Comparison of ENCODE assay signal across 8 mouse cellular contexts in the genomic region with DNA sequence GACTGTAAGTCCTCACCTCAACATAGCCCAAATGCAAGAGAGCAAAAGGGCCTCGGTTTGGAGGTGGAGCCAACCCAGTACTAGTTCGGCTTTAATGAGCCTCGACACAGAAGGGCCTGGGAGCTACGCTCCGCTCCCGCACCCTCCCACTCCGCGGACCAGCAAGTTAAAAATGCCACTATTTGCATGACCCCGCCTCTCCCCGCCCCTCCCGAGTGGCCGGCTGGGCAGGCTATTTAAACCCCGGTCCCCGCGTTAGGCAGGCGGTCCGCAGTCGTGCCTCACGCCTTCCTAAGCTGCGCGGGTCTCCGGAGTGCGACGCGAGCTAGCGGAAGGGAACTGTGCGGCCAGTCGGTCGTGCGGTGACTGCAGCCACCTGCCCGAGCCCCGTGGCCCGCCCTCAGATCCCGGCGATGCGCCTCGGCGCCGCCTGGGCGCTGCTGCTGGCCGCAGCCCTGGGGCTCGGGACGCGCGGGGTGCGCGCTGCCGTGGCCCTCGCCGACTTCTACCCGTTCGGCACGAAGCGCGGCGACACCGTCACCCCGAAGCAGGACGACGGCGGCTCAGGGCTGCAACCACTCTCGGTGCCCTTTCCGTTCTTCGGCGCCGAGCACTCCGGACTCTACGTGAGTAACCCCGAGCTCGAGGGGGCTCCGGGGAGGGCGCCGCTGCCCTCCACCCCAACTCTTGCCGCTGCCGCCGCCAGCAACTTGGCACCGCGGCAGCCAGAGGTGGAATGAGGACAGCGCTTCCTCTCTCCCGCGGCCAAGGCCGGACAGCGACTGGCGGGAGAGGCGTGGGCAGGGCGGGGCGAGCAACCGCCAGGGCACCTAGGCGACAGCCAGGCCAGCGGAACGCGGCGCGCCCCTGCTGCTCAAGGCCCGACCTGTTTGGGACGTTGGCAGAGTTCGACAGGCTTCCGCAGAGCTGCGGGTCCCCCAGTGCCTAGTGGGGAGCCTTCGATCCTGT. TPM values are rescaled to one million over a fixed set of nuclear protein-coding genes. Genes with fewer than 3 reads are reported as not detected.
A peak's percentile ranks its signal among the peaks of the same experiment; 100 is the strongest.
DNase-seq lines count a peak whose midpoint lies in the region; ATAC-seq and TF ChIP-seq lines count a peak whose summit lies in the region.

A gene (plus strand): TSS at position 266 of the 969 bp plus-strand sequence.

- no peak for TF ChIP-seq CTCF in heart, adult 2 months (IDR thresholded peaks at IDR 0.05)
- TF ChIP-seq CTCF in kidney, adult 2 months (conservative IDR thresholded peaks at IDR 0.05; ENCODE audit: insufficient read depth, insufficient read length, low read depth, low read length): no peak

- peak; percentile 86 for DNase-seq in brain, adult 2 months (ENCODE audit: low read depth, low spot score)
- DNase-seq in heart, adult 2 months: peak; percentile 93
- peak; percentile 97 for DNase-seq in kidney, adult 2 months
- peak; percentile 91 for DNase-seq in limb, embryonic 10.5 days (ENCODE audit: low spot score)
- peak; percentile 88 for DNase-seq in skeletal muscle tissue, adult 2 months (ENCODE audit: low read depth, low spot score)

- H3K4me3 ChIP-seq in embryonic facial prominence, embryonic 13.5 days: peak within 1 kb of the TSS; percentile 55
- H3K4me3 ChIP-seq in heart, adult 2 months: peak within 1 kb of the TSS; percentile 72
- peak within 1 kb of the TSS; percentile 52 for H3K4me3 ChIP-seq in kidney, adult 2 months (ENCODE audit: insufficient read depth, low read depth, low read length)
- H3K4me3 ChIP-seq in limb, embryonic 10.5 days: peak within 1 kb of the TSS; percentile 64
- H3K4me3 ChIP-seq in midbrain, embryonic 12.5 days: peak within 1 kb of the TSS; percentile 49

- H3K9ac ChIP-seq in embryonic facial prominence, embryonic 13.5 days: peak within 1 kb of the TSS; percentile 73
- H3K9ac ChIP-seq in heart, adult 2 months (ENCODE audit: low read depth, low read length): peak within 1 kb of the TSS; percentile 72
- H3K9ac ChIP-seq in midbrain, embryonic 12.5 days (replicated peaks): peak within 1 kb of the TSS; percentile 48

- H3K4me1 ChIP-seq in embryonic facial prominence, embryonic 13.5 days: peaks cover 56% of the 10 kb centered on the region
- peaks cover 3% of the 10 kb centered on the region for H3K4me1 ChIP-seq in heart, adult 2 months (ENCODE audit: control insufficient read depth, insufficient read depth, low read length)
- H3K4me1 ChIP-seq in kidney, adult 2 months (ENCODE audit: control insufficient read depth, insufficient read depth, low read length): no peaks in the 10 kb centered on the region; the same call in 1 of the 2 replicates
- peaks cover 67% of the 10 kb centered on the region for H3K4me1 ChIP-seq in limb, embryonic 10.5 days
- H3K4me1 ChIP-seq in midbrain, embryonic 12.5 days: peaks cover 14% of the 10 kb centered on the region

- peaks cover 34% of the 10 kb centered on the region for H3K27me3 ChIP-seq in embryonic facial prominence, embryonic 13.5 days
- no peaks in the 10 kb centered on the region for H3K27me3 ChIP-seq in heart, adult 2 months (ENCODE audit: control insufficient read depth, insufficient read depth, low read length)
- no peaks in the 10 kb centered on the region for H3K27me3 ChIP-seq in kidney, adult 2 months (replicated peaks; ENCODE audit: control insufficient read depth, insufficient read depth, low read length)
- peaks cover 23% of the 10 kb centered on the region for H3K27me3 ChIP-seq in limb, embryonic 10.5 days (ENCODE audit: low read depth, poor library complexity, severe bottlenecking)
- H3K27me3 ChIP-seq in midbrain, embryonic 12.5 days: peaks cover 58% of the 10 kb centered on the region

- ATAC-seq in embryonic facial prominence, embryonic 13.5 days (ENCODE audit: insufficient number of reproducible peaks, insufficient read depth, low FRiP score, low TSS enrichment, low read depth): peak; percentile 85
- ATAC-seq in midbrain, embryonic 12.5 days (ENCODE audit: low FRiP score, low read depth): peak; percentile 89
- ATAC-seq in activated CD4-positive, CD25-positive, alpha-beta regulatory T cell, adult 4 months: no peak

- H3K79me2 ChIP-seq in heart, adult 2 months (replicated peaks; ENCODE audit: control insufficient read depth, insufficient read depth, low read length): no peaks in the 10 kb centered on the region

- intact Hi-C loops in heart, adult 2 months (cut with DNase I): loop anchor here (1.0 to 10.0 kb wide), 4 partner anchors 25 to 109 kb away; a partner anchor contains a TSS

- no peaks in the 10 kb centered on the region for H3K9me3 ChIP-seq in embryonic facial prominence, embryonic 13.5 days
- H3K9me3 ChIP-seq in limb, embryonic 10.5 days (replicated peaks): no peaks in the 10 kb centered on the region
- no peaks in the 10 kb centered on the region for H3K9me3 ChIP-seq in midbrain, embryonic 12.5 days

- WGBS in embryonic facial prominence, embryonic 13.5 days: under 1% methylated on average over 100 of the region's 100 CpGs
- under 1% methylated on average over 100 of the region's 100 CpGs for WGBS in heart, adult 2 months
- WGBS in kidney, adult 2 months: 1% methylated on average over 100 of the region's 100 CpGs
- WGBS in limb, embryonic 10.5 days: under 1% methylated on average over 97 of the region's 100 CpGs
- under 1% methylated on average over 100 of the region's 100 CpGs for WGBS in midbrain, embryonic 12.5 days

- TF ChIP-seq EP300 in heart, adult 2 months (IDR thresholded peaks at IDR 0.05; ENCODE audit: insufficient read depth, low read depth, low read length): peak; percentile 14; the same call in 1 of the 2 replicates

- H3K27ac ChIP-seq in embryonic facial prominence, embryonic 13.5 days: no peak within 1 kb of the TSS; the same call in 1 of the 2 replicates
- H3K27ac ChIP-seq in heart, adult 2 months: peak within 1 kb of the TSS; percentile 70
- peak within 1 kb of the TSS; percentile 26 for H3K27ac ChIP-seq in kidney, adult 2 months (ENCODE audit: insufficient read depth, low read depth, low read length)
- peak within 1 kb of the TSS; percentile 84 for H3K27ac ChIP-seq in limb, embryonic 10.5 days
- no peak within 1 kb of the TSS for H3K27ac ChIP-seq in midbrain, embryonic 12.5 days (replicated peaks)

- H3K4me2 ChIP-seq in embryonic facial prominence, embryonic 13.5 days: peak within 1 kb of the TSS; percentile 98
- H3K4me2 ChIP-seq in midbrain, embryonic 12.5 days (replicated peaks): peak within 1 kb of the TSS; percentile 95

- peak; percentile 91 for TF ChIP-seq POLR2A in heart, adult 2 months (IDR thresholded peaks at IDR 0.05; ENCODE audit: insufficient read depth, low read depth, low read length)
- TF ChIP-seq POLR2A in kidney, adult 2 months (IDR thresholded peaks at IDR 0.05; ENCODE audit: low read depth, low read length): peak; percentile 95

- no peaks in the 10 kb centered on the region for H3K36me3 ChIP-seq in embryonic facial prominence, embryonic 13.5 days
- H3K36me3 ChIP-seq in heart, adult 2 months (ENCODE audit: control insufficient read depth, insufficient read depth, low read length): no peaks in the 10 kb centered on the region
- no peaks in the 10 kb centered on the region for H3K36me3 ChIP-seq in kidney, adult 2 months (ENCODE audit: control insufficient read depth, insufficient read depth, low read length)
- peaks cover 9% of the 10 kb centered on the region for H3K36me3 ChIP-seq in limb, embryonic 10.5 days
- H3K36me3 ChIP-seq in midbrain, embryonic 12.5 days: no peaks in the 10 kb centered on the region

RNA-seq across cellular contexts. Expression of the gene that starts here (rescaled TPM):
- polyA plus RNA-seq in embryonic facial prominence, embryonic 13.5 days (2015; fragmentation: Nextera tagmentation; extraction: Ambion mirVana): 13.8 and 23.0 TPM in 2 replicates
- total RNA-seq in heart, adult 2 months (2021): 1 to 10 TPM; 7.2 to 7.6 TPM
- polyA plus RNA-seq in heart, adult 2 months (2012; rRNA removed): 8.9 and 14.3 TPM in 2 replicates
- 8.8 and 10.0 TPM in 2 replicates for polyA plus RNA-seq in kidney, adult 2 months (2012; rRNA removed)
- 12.0 and 27.8 TPM in 2 replicates for polyA plus RNA-seq in limb, embryonic 10.5 days (2016; fragmentation: Nextera tagmentation; extraction: Ambion mirVana)
- 13.1 and 15.3 TPM in 2 replicates for polyA plus RNA-seq in midbrain, embryonic 12.5 days (2016; fragmentation: Nextera tagmentation; extraction: Ambion mirVana)
- under 1 TPM; 0.06 to 0.16 TPM for polyA plus RNA-seq in activated CD4-positive, CD25-positive, alpha-beta regulatory T cell, adult 4 months (2017; shearing (Covaris generic))

Comparison
In these comparisons a context has a peak if more than half of its experiments do, and no peak if none do; other contexts are left out.
1. H3K27ac ChIP-seq: peak in heart, adult 2 months (single experiment), kidney, adult 2 months (single experiment) and limb, embryonic 10.5 days (single experiment); none in embryonic facial prominence, embryonic 13.5 days (single experiment) and midbrain, embryonic 12.5 days (single experiment).
2. Peak in every context shown above with its lines, with median percentiles within 50 percentile points of each other: DNase-seq, H3K4me3 ChIP-seq and H3K9ac ChIP-seq.